Mouse (Mus musculus) left cerebral cortex, postnatal 4 days (tissue): ENCODE data around the gene Rnase13. TPM values are rescaled to one million over a fixed set of nuclear protein-coding genes. Genes with fewer than 3 reads are reported as not detected.

Experiments
- DNase-seq: peaks from one replicate; pipeline ENCODE4 v3.0.0-alpha.2; 2022
- intact Hi-C: fragments of 180-260 bp; cut with DNase I; formaldehyde crosslinking; loops from one replicate; pipeline ENCODE4 v1.15.1; 2025
- total RNA-seq, 2 experiments: library from RNA; stranded (reverse); gene quantifications; 2 replicates each; pipeline ENCODE4 v1.2.3; 2021

Gene Rnase13
- total RNA-seq, 2 experiments from 2014 or later, result not detected

DNA sequence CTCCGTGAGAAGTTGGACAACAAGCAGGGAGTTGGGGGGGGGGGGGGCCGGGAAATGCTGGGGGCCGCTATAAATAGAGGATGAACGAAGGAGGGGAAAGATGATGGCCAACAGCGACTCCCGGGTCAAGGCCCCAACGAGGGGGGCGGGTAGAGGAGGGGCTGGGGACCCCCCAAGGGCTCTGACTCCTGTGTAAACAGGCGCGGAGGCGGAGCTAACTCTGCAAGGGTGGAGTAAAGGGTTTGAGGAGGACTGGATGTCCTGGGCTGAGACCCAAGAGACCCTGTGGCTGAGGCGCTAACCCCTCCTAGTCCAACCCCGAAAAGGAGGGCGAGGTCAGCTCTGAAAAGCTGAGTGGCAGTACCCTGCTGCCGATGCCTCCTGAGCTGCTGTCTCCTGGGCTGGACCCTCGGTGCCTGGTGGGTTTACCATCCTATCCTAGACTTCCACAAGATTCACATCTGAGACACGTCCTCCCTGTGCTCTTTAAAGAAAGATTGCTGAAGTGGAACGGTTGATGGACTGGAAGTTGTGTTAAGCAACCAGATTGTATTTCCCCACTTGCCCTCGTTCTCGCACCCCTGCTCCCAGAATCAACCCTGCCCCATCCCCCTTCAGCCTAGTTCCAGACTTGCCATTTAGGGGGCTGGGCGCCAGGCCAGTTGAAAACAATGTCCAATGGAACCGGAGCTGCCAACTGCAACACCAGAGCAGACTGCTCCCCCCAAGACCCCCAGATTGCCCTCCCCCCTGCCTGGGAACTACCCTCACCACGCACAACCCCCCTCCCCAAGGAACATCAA, 8.4 kb downstream of the Rnase13 start, which contains the start of gene Ndrg2:
Gene Ndrg2 (minus strand): TSS at position 199 of the 803 bp plus-strand sequence.
- intact Hi-C loops, result no loop called here
- peak; percentile 88 for DNase-seq

- peak; percentile 72 for DNase-seq
- intact Hi-C loops, result no loop called here
These were observed 9.3 kb downstream of the Rnase13 start for GRCm38 (mm10) chr14:51913062-51913959.

DNA sequence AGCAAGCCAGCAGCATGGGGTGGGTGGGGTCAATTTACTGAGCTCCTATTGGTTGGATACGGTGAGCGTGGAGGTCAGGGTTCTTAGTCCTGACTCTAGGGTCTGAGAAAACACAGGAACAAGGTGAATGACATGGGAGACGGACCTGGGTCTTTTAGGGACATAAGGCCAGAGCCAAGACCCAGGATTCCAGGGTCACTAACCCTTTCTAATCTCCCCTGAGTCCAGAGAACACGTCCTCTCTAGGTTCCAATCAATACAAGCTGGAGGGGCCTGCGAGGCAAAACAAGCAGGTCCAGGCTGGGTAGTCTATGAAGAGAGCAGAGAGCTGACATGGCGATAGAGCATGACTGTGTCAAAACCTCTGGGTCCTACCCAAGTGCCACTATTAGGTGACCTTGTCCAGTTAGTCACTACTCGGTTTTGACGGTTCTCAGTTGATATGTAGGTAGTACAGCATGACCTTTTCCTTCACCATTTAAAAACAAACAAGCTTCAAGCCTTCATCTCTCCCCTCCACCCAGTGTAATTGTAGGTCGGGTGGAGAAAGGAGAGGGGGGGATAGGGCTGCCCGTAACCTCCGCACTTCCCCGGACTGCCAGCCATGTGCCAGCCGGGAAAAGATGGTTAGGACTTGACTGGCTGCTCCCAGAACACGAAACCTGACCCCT, 10.0 kb downstream of the Rnase13 start:
- no peak for DNase-seq
- intact Hi-C loops, result no loop called here

- no peak for DNase-seq
- intact Hi-C loops, result no loop called here
These were observed 11.3 kb downstream of the Rnase13 start for GRCm38 (mm10) chr14:51911301-51911700.

- DNase-seq, result no peak
- intact Hi-C loops, result no loop called here
These were observed 16.5 kb downstream of the Rnase13 start for GRCm38 (mm10) chr14:51906102-51906501.

DNA sequence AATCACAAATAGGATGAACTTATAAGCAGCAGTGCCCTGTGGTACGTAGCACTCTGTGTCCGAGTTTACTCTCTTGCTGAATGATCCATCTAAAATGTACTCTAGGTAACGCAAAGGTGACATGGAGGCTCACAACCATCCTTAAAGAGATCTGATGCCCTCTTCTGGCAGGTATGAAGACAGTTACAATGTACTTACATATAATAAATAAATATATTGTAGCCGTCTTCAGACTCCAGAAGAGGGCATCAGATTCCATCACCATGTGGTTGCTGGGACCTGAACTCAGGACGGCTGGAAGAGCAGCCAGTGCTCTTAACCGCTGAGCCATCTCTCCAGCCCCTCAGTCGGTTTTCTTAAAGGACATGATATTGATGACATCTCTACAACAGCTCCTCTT, 17.9 kb downstream of the Rnase13 start:
- intact Hi-C loops, result no loop called here
- no peak for DNase-seq

GRCm38 (mm10) chr14:51903782-51904181, 18.8 kb downstream of the Rnase13 start:
- no peak for DNase-seq
- intact Hi-C loops, result no loop called here

GRCm38 (mm10) chr14:51902806-51903710, 19.5 kb downstream of the Rnase13 start:
- peak; percentile 87 for DNase-seq
- intact Hi-C loops, result no loop called here

GRCm38 (mm10) chr14:51899351-51899750, 23.2 kb downstream of the Rnase13 start:
- intact Hi-C loops, result no loop called here
- no peak for DNase-seq

DNA sequence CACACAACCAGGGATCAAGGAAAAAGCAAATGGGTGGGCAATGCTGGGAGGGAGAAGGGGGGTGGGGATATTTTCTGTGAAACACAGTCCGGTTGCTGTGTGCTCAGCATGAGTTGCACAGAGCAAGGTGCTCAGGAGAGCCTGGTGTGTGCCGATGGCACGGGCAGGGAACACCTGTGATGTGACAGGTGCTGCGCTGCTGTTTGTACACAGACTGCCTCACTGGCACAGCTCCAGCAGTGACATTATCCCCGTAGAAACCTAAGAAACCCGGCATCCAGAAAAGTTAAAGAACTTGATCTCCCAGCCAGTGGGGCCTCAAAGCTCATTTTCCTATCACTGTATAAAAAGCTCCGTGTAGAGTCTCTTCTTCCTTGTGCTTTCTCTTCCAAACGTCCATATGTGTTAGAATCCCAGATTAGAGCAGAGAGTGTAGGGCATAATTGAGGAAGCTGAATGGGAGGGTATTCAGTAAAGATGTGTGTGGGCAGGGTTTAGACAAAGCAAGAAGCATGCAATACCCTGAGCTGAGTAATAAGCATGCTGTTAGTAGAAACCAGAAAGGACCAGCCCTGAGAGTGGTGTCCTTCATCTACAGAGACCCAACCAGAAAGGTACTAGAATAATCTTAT, 25.9 kb downstream of the Rnase13 start:
- DNase-seq, result no peak
- intact Hi-C loops, result no loop called here

- intact Hi-C loops, result no loop called here
- no peak for DNase-seq
These were observed 26.6 kb downstream of the Rnase13 start for GRCm38 (mm10) chr14:51896019-51896418.

- intact Hi-C loops, result no loop called here
These were observed 27.5 kb downstream of the Rnase13 start for GRCm38 (mm10) chr14:51895071-51895470.

DNA sequence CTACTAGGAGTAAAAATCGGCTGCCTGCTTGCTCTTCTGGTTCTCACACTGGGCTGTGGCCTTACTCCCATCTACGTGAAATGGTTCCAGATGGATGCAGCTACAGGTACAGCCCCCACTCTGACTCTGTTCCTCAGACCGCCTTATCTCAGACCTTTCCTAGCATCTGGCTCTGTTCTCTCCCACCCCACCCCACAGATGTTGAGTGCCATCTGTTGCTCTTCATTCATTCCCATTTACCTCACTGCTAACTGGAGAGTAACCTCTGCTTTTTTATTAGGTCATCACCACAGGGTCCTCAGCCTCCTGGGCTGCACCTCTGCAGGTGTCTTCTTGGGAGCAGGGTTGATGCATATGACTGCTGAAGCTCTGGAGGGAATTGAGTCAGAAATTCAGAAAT, 28.8 kb downstream of the Rnase13 start:
- no peak for DNase-seq
- intact Hi-C loops, result loop anchor here (5.0 kb wide), 1 partner anchor 113 kb away; no protein-coding TSS in a partner anchor

More at GRCm38 (mm10) chr14:51895071-51895470, 27.5 kb downstream of the Rnase13 start:
- DNase-seq, result no peak

DNA sequence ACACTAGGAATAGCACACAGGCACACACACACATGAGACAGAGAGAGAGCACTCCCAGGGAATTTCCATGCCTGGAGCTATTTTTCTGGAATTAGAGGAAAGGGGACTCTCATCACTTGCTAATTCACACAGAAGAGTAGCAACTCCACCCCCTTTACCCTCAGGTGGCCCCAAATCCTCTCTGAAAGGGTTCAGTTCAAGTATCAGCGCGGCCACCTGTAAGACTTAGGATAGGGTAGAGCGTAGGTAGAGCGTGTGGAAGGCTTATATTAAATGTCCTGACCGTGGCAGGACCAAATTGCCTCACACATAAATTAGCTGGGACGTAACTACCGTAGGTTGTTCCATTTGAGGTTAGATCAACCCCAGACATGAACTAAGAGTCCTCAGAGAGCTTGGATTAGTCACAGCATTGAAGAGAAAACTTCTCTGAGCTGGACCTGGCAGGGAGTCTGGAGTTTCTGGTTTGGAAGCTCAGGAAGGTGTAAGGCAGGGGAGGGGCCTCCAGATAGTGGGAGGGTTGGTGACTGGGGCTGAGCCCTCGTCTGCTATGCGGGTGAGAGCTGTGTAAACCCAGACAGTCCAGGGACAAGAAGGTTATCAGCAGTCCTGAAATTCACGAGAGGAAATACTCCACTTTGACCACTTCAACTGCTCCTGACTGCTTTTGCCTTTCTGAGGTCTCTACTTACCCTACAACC, 29.3 kb downstream of the Rnase13 start:
- intact Hi-C loops, result loop anchor here (5.0 kb wide), 1 partner anchor 114 kb away; no protein-coding TSS in a partner anchor
- no peak for DNase-seq

- no peak for DNase-seq
- intact Hi-C loops, result loop anchor here (5.0 kb wide), 1 partner anchor 115 kb away; no protein-coding TSS in a partner anchor
These were observed 30.2 kb downstream of the Rnase13 start, which contains the start of gene Slc39a2 for GRCm38 (mm10) chr14:51892191-51892939. Gene Slc39a2 (plus strand): TSS chr14:51892889.

DNA sequence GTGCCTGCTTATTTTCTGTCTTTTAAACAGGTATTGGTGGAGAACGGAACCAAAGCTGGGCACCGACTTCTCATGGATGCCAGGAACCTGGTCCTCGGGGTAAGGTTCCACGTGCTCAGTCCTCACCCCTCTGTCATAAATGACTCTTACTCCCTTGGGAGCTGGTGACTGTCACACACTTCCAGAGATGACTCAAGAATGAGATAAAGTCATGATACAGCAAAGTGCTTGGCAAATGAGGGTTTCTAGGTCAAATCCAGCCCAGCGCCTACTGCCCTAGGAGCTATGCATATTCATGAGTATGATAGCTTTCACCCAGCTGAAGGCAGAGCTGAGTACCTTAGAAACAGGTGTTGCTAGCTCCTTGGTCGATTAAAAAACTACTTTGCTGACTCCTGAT, 32.7 kb downstream of the Rnase13 start:
- intact Hi-C loops, result loop anchor here (5.0 kb wide), 1 partner anchor 117 kb away; no protein-coding TSS in a partner anchor
- no peak for DNase-seq

DNA sequence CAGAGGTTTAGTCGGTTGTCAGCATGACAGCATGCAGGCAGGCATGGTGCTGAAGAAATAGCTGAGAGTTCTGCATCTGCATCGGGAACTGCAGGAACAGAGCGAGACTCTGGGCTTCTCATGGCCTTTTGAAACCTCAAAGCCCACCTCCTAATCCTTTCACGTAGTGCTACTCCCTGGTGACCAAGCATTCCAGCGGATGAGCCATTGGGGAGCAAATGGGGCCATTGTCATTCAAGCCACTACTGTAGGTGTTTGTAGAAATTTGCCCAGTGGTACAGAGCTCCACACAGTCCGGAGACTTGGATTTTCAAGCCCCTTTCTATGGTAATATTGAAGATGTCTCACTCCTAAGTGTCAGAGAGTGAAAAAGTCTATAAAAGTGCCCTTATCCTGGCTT, 36.5 kb downstream of the Rnase13 start:
- no peak for DNase-seq
- intact Hi-C loops, result no loop called here
